Mouse (Mus musculus) thymus, adult 2 months (tissue): ENCODE measurements at regions not wholly inside any gene's neighbourhood (a gene's known extent, or its start where the extent isn't known, plus 50 kb on each side); places are given as distances from the start of the nearest gene placed in this dataset.

Experiments used
- CTCF ChIP-seq: fragments of 200-500 bp; IDR thresholded peaks from 2 replicates; pipeline ENCODE4 v1.5.1; 2012; ENCODE audit warnings: mild to moderate bottlenecking, control low read depth, low read length, moderate library complexity, borderline replicate concordance; ENCODE audit not compliant: control insufficient read depth, poor library complexity, insufficient read depth; ENCODE audit errors: extremely low read depth
- POLR2A ChIP-seq: fragments of 200-500 bp; IDR thresholded peaks from 2 replicates; pipeline ENCODE4 v1.6.1; 2012; ENCODE audit warnings: mild to moderate bottlenecking, low read length, control low read depth, moderate library complexity; ENCODE audit not compliant: control insufficient read depth, poor library complexity, insufficient read depth; ENCODE audit errors: extremely low read depth

DNA sequence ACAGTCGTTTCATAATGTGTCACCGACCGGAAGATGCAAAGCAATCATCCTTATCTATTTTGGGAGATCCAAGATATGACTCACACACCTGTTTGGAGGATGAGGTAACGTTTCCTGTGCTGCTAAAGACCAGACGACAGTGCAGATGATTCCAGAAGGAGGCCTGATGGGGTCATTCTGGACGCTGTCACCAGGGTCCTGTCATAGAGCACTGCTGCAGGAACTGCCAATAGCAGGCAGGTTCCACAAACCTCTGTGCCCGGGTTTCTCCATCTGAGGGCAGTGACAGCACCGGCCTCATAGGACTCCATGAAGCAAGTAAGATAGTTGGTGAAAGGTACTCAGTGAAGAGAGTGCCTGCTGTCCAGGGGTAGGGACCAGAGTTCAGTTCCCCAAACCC lies 182.9 kb upstream of the Agap1 start:
- TF ChIP-seq CTCF = no peak
- no peak for TF ChIP-seq POLR2A
